Mouse (Mus musculus): Measurements from ENCODE around the gene Rnf114. TPM values are rescaled to one million over a fixed set of nuclear protein-coding genes. Genes with fewer than 3 reads are reported as not detected.

Gene Rnf114
- polyA plus RNA-seq, 1 experiment from 2014 or later: 139 TPM

GRCm38 (mm10) chr2:167514641-167515040 is 22.2 kb downstream of the Rnf114 start:
- Histone ChIP-seq H3K36me3 (peaks cover 97% of the 10 kb centered on the region), H3K27me3 (ENCODE audit: low read depth, poor library complexity, severe bottlenecking) (no peaks in the 10 kb centered on the region)
- WGBS: 94% methylated on average over 4 of the region's 4 CpGs

DNA sequence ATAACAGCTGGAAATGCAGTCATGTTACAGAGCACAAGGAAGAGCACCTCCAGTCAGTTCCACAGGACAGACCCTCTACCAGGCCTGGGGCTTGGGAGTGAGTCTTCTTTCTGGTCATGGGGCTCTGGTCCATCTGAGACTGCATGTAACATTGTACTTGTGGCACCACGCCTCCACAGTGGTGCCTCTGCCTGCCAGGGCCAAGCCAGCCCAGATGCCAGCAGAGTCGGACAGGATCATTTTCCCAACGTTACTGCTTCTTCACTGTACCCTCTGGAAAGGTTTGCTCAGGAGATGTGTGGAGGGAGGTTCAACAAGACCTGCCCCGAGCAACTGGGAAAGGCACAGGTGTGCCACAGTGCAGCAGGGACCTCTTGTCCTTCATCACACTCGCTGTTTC is 23.2 kb downstream of the Rnf114 start:
- no peak overlapping the region for H3K27ac ChIP-seq (replicated peaks)
- H3K36me3 ChIP-seq: peaks cover 94% of the 10 kb centered on the region
- H3K27me3 ChIP-seq (ENCODE audit: low read depth, poor library complexity, severe bottlenecking): no peaks in the 10 kb centered on the region
- H3K4me3 ChIP-seq: no peak overlapping the region
- 94% methylated on average over 5 of the region's 5 CpGs for WGBS
- DNase-seq (ENCODE audit: low spot score): no peak
- no peaks in the 10 kb centered on the region for H3K4me1 ChIP-seq
- no peaks in the 10 kb centered on the region for H3K9me3 ChIP-seq (replicated peaks)

More at GRCm38 (mm10) chr2:167514641-167515040, 22.2 kb downstream of the Rnf114 start:
- H3K4me1 ChIP-seq: no peaks in the 10 kb centered on the region
- no peak overlapping the region for H3K27ac ChIP-seq (replicated peaks)
- H3K4me3 ChIP-seq: no peak overlapping the region
- no peak for DNase-seq (ENCODE audit: low spot score)
- no peaks in the 10 kb centered on the region for H3K9me3 ChIP-seq (replicated peaks)

- 75% methylated on average over 5 of the region's 5 CpGs for WGBS
- H3K36me3 ChIP-seq: peaks cover 54% of the 10 kb centered on the region
These were observed 27.3 kb downstream of the Rnf114 start for GRCm38 (mm10) chr2:167519606-167520252.

DNA sequence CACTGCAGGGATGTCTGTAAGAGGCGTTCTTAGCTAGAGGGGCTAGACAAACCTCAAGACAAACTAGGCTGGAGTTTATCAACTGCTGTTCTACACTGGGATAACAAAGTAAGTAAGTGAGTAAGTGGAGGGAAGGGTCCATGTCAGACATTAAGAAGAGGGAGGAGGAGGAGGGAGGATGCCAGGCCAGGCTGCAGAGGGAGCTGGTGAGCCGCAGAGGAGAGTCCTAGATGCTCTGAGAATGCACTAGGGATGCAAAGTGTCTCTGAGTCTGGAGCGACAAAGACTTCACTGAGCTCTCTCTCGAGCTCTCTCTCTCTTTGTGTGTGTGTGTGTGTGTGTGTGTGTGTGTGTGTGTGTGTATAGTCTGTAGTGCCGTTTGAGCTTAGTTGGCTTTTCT is 35.8 kb downstream of the Rnf114 start:
- Histone ChIP-seq H3K9me3 (replicated peaks) (no peaks in the 10 kb centered on the region), H3K4me3 (no peak overlapping the region), H3K4me1 (peaks cover 36% of the 10 kb centered on the region), H3K27me3 (ENCODE audit: low read depth, poor library complexity, severe bottlenecking) (peaks cover 7% of the 10 kb centered on the region), H3K27ac (replicated peaks) (no peak overlapping the region), H3K36me3 (no peaks in the 10 kb centered on the region)
- WGBS: 16% methylated on average over 5 of the region's 5 CpGs
- peak; percentile 45 for DNase-seq (ENCODE audit: low spot score)

More at GRCm38 (mm10) chr2:167519606-167520252, 27.3 kb downstream of the Rnf114 start:
- no peaks in the 10 kb centered on the region for H3K4me1 ChIP-seq
- H3K27me3 ChIP-seq (ENCODE audit: low read depth, poor library complexity, severe bottlenecking): no peaks in the 10 kb centered on the region
- no peaks in the 10 kb centered on the region for H3K9me3 ChIP-seq (replicated peaks)
- no peak overlapping the region for H3K4me3 ChIP-seq
- no peak overlapping the region for H3K27ac ChIP-seq (replicated peaks)
- DNase-seq (ENCODE audit: low spot score): no peak

- H3K4me1 ChIP-seq: peaks cover 36% of the 10 kb centered on the region
- peak overlapping the region; percentile 75 for H3K27ac ChIP-seq (replicated peaks)
- WGBS: 30% methylated on average over 5 of the region's 5 CpGs
- DNase-seq (ENCODE audit: low spot score): no peak
- peaks cover 22% of the 10 kb centered on the region for H3K27me3 ChIP-seq (ENCODE audit: low read depth, poor library complexity, severe bottlenecking)
- H3K9me3 ChIP-seq (replicated peaks): no peaks in the 10 kb centered on the region
- no peak overlapping the region for H3K4me3 ChIP-seq
- no peaks in the 10 kb centered on the region for H3K36me3 ChIP-seq
These were observed 37.6 kb downstream of the Rnf114 start for GRCm38 (mm10) chr2:167529935-167530513.

GRCm38 (mm10) chr2:167530536-167530935 is 38.1 kb downstream of the Rnf114 start:
- 79% methylated on average over 4 of the region's 4 CpGs for WGBS
- peaks cover 27% of the 10 kb centered on the region for H3K27me3 ChIP-seq (ENCODE audit: low read depth, poor library complexity, severe bottlenecking)

DNA sequence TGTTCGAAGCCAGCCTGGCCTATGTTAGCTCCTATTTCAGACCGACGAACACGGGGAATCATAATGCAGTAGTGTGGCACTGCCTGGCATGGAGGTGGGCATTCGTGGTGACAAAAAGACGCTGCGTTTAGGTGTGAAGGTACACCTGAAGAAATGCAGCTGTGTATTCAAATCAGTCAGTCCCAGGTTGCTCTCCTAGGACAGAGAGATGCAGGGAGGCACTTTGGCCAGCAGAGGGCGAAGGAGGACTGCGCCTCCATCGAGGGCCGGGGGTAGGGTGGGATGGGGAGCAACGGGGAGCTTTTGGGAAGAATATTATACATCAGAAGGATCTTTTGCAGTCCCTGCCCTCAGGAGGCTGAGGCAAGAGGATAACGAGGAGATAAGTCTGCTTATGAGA is 39.7 kb downstream of the Rnf114 start:
- DNase-seq (ENCODE audit: low spot score): peak; percentile 69
- Histone ChIP-seq H3K4me3 (no peak overlapping the region), H3K4me1 (peaks cover 39% of the 10 kb centered on the region), H3K36me3 (no peaks in the 10 kb centered on the region), H3K27me3 (ENCODE audit: low read depth, poor library complexity, severe bottlenecking) (peaks cover 43% of the 10 kb centered on the region), H3K9me3 (replicated peaks) (no peaks in the 10 kb centered on the region), H3K27ac (replicated peaks) (no peak overlapping the region)
- 21% methylated on average over 13 of the region's 13 CpGs for WGBS

More at GRCm38 (mm10) chr2:167530536-167530935, 38.1 kb downstream of the Rnf114 start:
- no peaks in the 10 kb centered on the region for H3K36me3 ChIP-seq
- no peaks in the 10 kb centered on the region for H3K9me3 ChIP-seq (replicated peaks)
- H3K27ac ChIP-seq (replicated peaks): peak overlapping the region; percentile 75
- DNase-seq (ENCODE audit: low spot score): no peak
- H3K4me1 ChIP-seq: peaks cover 36% of the 10 kb centered on the region
- no peak overlapping the region for H3K4me3 ChIP-seq

GRCm38 (mm10) chr2:167533880-167534279 is 41.4 kb downstream of the Rnf114 start:
- Histone ChIP-seq H3K27ac (replicated peaks) (no peak overlapping the region), H3K4me1 (peaks cover 40% of the 10 kb centered on the region), H3K27me3 (ENCODE audit: low read depth, poor library complexity, severe bottlenecking) (peaks cover 61% of the 10 kb centered on the region), H3K36me3 (no peaks in the 10 kb centered on the region), H3K9me3 (replicated peaks) (no peaks in the 10 kb centered on the region), H3K4me3 (no peak overlapping the region)
- DNase-seq (ENCODE audit: low spot score): no peak

DNA sequence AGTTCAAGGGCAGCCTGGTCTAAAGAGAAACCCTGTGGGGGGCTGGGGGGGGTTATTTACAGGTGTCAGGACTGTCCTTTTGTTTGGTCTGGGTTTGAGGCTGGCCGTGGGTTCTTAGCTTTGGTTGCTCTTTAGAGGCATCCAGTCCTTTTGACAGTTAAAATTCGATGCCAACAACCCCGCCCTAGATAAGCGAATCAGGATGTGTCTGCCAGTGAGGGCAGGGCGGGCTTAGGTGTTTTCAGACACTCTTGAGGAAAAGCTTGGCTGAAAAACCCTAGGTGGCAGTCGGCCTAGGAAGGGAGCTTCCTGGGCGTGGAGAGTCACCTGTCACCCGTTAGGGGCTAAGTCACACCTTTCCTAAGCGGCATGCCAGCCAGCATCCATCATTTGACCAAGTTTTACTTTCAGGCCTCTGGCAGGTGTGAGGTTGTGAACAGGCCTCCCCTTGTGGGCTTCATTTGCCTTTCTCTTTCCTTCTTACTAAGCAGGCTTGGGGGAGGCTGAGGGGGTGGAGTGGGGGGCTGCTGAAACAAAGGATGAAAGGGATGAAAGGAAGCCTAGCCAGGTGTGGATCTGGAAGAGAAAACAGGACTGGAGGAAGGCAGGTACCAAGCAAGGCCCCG is 44.0 kb downstream of the Rnf114 start:
- H3K4me1 ChIP-seq: peaks cover 49% of the 10 kb centered on the region
- no peak overlapping the region for H3K4me3 ChIP-seq
- H3K27ac ChIP-seq (replicated peaks): no peak overlapping the region
- no peaks in the 10 kb centered on the region for H3K9me3 ChIP-seq (replicated peaks)
- DNase-seq (ENCODE audit: low spot score): no peak
- H3K36me3 ChIP-seq: no peaks in the 10 kb centered on the region
- 46% methylated on average over 10 of the region's 10 CpGs for WGBS
- peaks cover 86% of the 10 kb centered on the region for H3K27me3 ChIP-seq (ENCODE audit: low read depth, poor library complexity, severe bottlenecking)

DNA sequence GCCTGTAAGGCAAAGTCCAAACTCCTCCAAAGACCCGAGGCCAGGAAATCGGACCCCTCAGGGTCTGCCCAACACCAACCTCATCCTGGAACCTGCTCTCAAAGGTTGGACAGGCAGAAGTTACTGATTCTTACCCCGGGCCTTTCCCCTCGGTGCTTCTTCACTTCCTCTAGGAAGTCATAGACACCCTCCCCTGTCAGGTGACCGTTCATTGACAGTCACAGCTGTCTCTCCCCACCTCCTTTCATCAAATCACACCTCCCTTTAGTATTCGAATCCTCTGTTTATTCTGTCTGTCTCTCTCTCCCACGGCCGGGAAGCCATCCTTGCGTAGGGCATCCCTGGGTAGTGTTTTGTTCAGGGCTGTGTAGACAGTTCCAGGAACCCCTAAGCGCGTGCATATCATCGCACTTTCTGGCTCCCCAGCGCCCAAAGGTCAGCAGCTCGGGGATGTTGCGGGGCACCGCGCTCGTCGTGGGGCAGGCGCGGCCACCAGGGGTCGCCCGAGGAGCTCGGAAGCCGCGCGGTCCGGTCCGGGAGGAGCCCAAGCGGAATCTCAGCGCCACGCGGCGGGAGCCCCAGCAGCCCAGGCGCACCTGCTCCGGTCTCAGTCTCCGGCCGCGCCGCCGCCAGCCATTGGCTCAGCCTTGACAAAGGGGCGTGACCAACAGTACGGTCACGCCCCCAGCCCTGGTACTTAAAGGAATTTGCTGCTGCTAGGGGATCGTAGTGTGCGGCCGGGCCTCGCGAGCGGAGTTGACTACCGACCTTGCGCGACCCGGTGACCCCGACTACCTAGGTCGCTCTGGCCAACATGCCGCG is 45.2 kb downstream of the Rnf114 start, which contains the start of gene Snai1:
Snai1 (plus strand) TSS at position 720 of the 822 bp plus-strand sequence.
- Histone ChIP-seq H3K27ac (replicated peaks) (peak within 1 kb of the TSS; percentile 69; the same call in 1 of the 2 replicates), H3K9me3 (replicated peaks) (no peaks in the 10 kb centered on the region), H3K4me1 (peaks cover 54% of the 10 kb centered on the region), H3K36me3 (no peaks in the 10 kb centered on the region), H3K4me3 (peak within 1 kb of the TSS; percentile 62), H3K27me3 (ENCODE audit: low read depth, poor library complexity, severe bottlenecking) (peaks cover 97% of the 10 kb centered on the region)
- DNase-seq (ENCODE audit: low spot score): peak; percentile 95
- WGBS: 2% methylated on average over 58 of the region's 58 CpGs

DNA sequence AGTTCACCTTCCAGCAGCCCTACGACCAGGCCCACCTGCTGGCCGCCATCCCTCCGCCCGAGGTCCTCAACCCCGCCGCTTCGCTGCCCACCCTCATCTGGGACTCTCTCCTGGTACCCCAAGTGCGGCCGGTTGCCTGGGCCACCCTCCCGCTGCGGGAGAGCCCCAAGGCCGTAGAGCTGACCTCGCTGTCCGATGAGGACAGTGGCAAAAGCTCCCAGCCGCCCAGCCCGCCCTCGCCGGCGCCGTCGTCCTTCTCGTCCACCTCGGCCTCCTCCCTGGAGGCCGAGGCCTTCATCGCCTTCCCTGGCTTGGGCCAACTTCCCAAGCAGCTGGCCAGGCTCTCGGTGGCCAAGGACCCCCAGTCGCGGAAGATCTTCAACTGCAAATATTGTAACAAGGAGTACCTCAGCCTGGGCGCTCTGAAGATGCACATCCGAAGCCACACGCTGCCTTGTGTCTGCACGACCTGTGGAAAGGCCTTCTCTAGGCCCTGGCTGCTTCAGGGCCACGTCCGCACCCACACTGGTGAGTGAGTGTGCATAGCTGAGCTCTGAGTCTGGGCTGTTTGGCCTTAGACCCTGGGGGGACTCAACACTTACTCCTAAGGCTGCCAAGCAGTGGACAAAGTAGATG is 46.3 kb downstream of the Rnf114 start:
- H3K4me3 ChIP-seq: peak overlapping the region; percentile 62
- peak overlapping the region; percentile 69; the same call in 1 of the 2 replicates for H3K27ac ChIP-seq (replicated peaks)
- DNase-seq (ENCODE audit: low spot score): no peak
- peaks cover 64% of the 10 kb centered on the region for H3K4me1 ChIP-seq
- H3K27me3 ChIP-seq (ENCODE audit: low read depth, poor library complexity, severe bottlenecking): peaks cover 92% of the 10 kb centered on the region
- WGBS: 22% methylated on average over 34 of the region's 34 CpGs
- no peaks in the 10 kb centered on the region for H3K36me3 ChIP-seq
- no peaks in the 10 kb centered on the region for H3K9me3 ChIP-seq (replicated peaks)

Data from midbrain, embryonic 10.5 days (tissue).